In the genomic region with DNA sequence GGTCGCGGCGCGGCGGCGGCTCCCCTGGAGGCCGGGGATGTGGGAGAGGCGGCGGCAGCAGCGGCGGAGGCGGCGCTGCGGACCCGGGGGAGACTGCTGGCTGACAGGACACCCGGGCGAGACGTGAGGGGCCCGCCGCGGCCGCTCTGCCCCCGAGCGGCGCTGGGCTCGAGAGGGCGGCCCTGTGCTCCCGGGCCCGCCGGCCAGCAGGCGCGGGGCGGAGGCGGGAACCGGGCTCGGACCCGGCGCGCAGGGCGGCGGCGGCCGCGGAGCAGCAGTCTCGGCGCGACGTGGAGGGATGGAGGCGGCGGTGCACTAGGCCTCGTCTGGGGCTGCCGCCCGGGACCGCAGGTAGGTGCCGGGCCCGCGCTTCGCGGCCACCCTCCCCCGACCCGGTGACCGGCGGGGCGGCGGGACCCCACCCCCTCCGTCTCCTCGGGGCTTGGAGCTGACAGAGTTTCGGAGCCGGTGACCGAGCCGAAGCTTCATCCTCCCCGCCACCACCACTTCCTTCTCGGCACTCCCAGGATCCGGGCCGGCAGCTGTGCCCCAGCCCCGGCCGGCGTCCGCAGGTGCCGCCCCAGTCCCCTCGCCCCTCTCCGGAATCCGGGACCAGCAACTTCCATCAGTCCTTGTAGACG, we compare ENCODE assay signal across 7 mouse cellular contexts. TPM values are rescaled to one million over a fixed set of nuclear protein-coding genes. Genes with fewer than 3 reads are reported as not detected.
DNase-seq lines count a peak whose midpoint lies in the region; ATAC-seq and TF ChIP-seq lines count a peak whose summit lies in the region.

A gene (plus strand): TSS at position 261 of the 641 bp plus-strand sequence.

- peak within 1 kb of the TSS; percentile 99 for H3K9ac ChIP-seq in hindbrain, postnatal 0 days (replicated peaks; ENCODE audit: low read length)

- no peaks in the 10 kb centered on the region for H3K36me3 ChIP-seq in hindbrain, postnatal 0 days (ENCODE audit: insufficient read depth, low read length)

- peak; percentile 55 for ATAC-seq in common myeloid progenitor, adult 5-6 weeks (replicated peaks; ENCODE audit: low read depth, poor library complexity, severe bottlenecking)
- ATAC-seq in hindbrain, postnatal 0 days, result peak; percentile 81
- peak; percentile 47 for ATAC-seq in megakaryocyte progenitor cell, adult 5-6 weeks (replicated peaks; ENCODE audit: poor library complexity)

- peak within 1 kb of the TSS; percentile 69 for H3K4me2 ChIP-seq in hindbrain, postnatal 0 days (ENCODE audit: low read depth, low read length)

- DNase-seq in ZHBTc4 (ENCODE audit: low read depth, low spot score), result peak; percentile 82
- peak; percentile 61 for DNase-seq in gastrocnemius, postnatal 10 days
- DNase-seq in hindbrain, postnatal 0 days (ENCODE audit: low spot score), result peak; percentile 61
- DNase-seq in left cerebral cortex, postnatal 14 days (ENCODE audit: low spot score in 2 of 2), result peak; percentile 12 to 32
- DNase-seq in right cerebral cortex, postnatal 25 days, result peak; percentile 73

- peak within 1 kb of the TSS; percentile 98 for H3K27ac ChIP-seq in hindbrain, postnatal 0 days

- no peaks in the 10 kb centered on the region for H3K9me3 ChIP-seq in hindbrain, postnatal 0 days (ENCODE audit: low read length)

- H3K4me1 ChIP-seq in hindbrain, postnatal 0 days (ENCODE audit: insufficient read depth, low read length), result no peaks in the 10 kb centered on the region; the same call in 1 of the 2 replicates

- peak within 1 kb of the TSS; percentile 95 for H3K4me3 ChIP-seq in hindbrain, postnatal 0 days (ENCODE audit: low read length)

- no peak for TF ChIP-seq CTCF in hindbrain, postnatal 0 days (IDR thresholded peaks at IDR 0.05; ENCODE audit: low read depth)

- WGBS in hindbrain, postnatal 0 days, result 0% methylated on average over 49 of the region's 84 CpGs

- intact Hi-C loops in left cerebral cortex, postnatal 14 days (cut with DNase I), result no loop called here

- H3K27me3 ChIP-seq in hindbrain, postnatal 0 days (ENCODE audit: insufficient read depth, low read length), result no peaks in the 10 kb centered on the region

RNA-seq across cellular contexts. Expression of the gene that starts here (rescaled TPM):
- total RNA-seq in common myeloid progenitor, adult 5-6 weeks (2017), result 45.4 and 60.2 TPM in 2 replicates
- total RNA-seq in gastrocnemius, postnatal 10 days (2021), result 10 to 100 TPM; 18.8 to 23.4 TPM
- 16.9 and 23.8 TPM in 2 replicates for total RNA-seq in hindbrain, postnatal 0 days (2014; rRNA removed)
- 5.7 and 6.6 TPM in 2 replicates for polyA plus RNA-seq in hindbrain, postnatal 0 days (2015; fragmentation: Nextera tagmentation; extraction: Ambion mirVana)
- total RNA-seq in left cerebral cortex, postnatal 14 days (2021), result 10 to 100 TPM; 27.0 to 27.4 TPM
- total RNA-seq in megakaryocyte progenitor cell, adult 5-6 weeks (2015), result 31.4 TPM in 2 replicates
- 36.8 and 59.3 TPM in 2 replicates for total RNA-seq in megakaryocyte progenitor cell, adult 5-6 weeks (2017)

Comparison
In these comparisons a context has a peak if more than half of its experiments do, and no peak if none do; other contexts are left out.
1. Peak in every context shown above with its lines: DNase-seq, ATAC-seq, H3K4me3 ChIP-seq and H3K27ac ChIP-seq.
2. DNase-seq: peak in every context shown above with its lines; median percentile 82 in ZHBTc4; 73 in right cerebral cortex, postnatal 25 days; 61 in gastrocnemius, postnatal 10 days; 61 in hindbrain, postnatal 0 days; 22 in left cerebral cortex, postnatal 14 days.